Mouse (Mus musculus): ENCODE measurements around the gene Cldn10.
"Not testable (repeated sequence)": the region's sequence is repeated elsewhere in the genome, so short reads cannot be mapped to it uniquely, and the experiment has no call there.

The Cldn10 gene

DNA sequence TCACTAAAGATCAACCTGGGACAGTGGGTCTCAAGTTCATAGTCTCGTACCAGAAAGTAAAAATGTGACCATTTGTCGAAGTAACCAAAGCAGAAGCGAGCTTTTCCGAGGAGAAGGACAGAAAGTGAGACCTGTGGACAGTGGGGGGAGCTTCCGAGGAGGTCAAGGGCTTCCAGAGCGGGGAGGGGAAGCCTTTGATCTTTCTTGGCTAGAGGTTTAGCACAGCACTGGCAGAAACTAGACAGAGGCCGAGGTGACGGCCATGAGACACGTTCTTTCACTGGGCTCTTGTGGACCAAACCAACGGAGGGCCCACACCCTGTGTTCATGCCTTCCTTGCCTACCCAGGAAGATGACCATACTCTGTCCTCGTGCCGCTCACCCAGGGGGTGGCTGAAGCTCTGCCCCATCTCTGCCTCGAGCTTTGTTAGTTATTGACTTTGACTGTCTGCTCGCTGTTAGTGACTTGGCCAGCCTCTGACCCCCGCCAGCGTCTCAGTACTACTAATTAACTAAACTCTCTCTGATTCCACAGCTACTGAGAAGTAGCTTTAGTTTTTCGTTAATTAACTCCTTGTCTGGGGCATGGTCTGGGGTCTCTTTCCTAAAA lies 4.3 kb upstream of the Cldn10 start:
- DNase-seq: no peak

DNA sequence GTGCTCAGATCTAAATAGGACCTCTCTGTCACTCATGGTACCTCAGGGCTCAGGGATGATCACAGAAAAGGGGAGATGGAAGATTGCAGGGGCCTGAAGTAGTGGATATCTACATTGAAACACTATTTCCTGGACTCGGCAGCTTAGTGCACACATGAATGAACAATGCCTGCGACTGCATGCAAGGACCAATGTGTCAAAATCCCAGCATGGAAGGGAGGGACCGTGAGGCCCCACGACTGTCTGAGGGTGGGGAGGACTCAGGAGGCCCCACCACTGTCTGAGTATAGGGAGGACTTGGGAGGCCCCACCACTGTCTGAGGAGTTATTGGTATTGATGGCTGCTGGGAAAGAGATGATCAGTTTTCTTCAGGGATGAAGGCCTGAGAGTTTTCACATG lies 2.5 kb downstream of the Cldn10 start:
- DNase-seq: no peak

DNA sequence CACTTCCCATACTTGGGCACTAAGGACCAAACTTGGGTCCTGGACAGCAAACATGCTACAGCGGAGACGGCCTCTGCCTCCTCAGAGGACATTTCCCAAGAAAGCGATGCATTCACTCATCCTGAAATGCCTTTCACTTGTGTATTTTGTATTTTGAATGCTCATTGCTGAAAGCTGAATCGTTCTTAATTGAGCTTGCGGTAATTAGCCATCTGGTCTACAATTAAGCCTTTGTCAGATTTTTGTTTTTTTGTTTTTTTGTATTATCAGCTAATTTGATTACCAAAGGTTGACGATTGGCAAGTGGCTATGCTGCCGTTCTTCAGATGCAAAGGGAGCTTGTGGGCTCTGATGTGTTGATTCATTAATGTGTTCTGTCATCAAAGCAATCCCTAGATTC lies 5.2 kb downstream of the Cldn10 start:
- DNase-seq: no peak

DNA sequence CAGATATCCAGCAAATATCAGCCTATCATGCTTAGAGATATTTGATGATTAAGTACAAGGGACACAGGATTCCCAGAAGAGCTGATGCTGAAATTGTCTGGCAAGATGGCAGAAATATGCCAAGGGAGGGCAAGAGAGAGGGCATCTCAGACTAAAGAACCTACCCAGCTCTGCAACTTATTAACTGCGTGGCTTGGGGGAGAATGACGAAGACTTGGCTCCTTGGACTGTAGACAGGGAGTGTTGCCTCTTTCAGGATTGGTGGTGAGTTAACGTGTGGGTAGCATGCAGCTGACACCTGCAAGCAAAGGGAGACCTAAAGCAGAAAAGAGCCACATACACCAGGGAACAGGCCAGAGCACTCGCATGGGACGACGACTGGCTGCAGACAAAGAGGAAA lies 5.7 kb downstream of the Cldn10 start:
- DNase-seq: no peak

DNA sequence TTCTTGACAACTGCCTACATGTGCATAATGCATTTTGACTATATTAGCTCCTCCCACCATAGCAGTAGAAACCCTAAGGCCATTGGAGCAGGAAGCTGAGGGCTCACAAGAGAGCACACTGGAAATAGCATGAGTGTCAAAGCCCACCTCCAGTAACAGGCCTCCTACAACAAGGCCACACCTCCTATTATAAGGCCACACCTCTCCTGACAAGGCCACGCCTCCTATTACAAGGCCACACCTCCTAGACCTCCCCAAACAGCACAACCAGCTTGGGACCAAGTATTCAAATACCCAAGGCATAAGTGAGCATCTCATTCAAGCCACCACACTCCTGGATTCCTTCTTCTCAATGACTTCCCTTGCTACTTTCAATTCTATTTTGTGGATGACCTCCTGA lies 6.5 kb downstream of the Cldn10 start:
- DNase-seq: no peak

DNA sequence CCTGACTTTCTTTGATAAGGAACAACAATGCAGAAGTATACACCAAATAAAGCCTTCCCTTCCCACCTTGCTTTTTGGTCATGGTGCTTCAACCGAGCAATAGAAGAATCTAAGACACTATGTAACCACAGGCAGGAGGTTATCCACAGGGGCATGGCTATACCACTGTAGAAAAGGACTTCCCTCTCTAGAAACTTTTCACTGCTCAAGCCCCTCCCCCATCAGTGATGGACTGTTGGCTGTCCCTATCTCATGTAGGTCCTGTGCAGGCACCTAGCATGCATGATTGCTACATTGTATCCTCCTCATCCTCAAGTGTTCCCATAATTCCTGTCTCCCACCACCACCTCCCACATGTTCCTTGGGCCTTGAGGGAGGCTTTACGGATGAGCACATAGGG lies 7.2 kb downstream of the Cldn10 start:
- DNase-seq: no peak

DNA sequence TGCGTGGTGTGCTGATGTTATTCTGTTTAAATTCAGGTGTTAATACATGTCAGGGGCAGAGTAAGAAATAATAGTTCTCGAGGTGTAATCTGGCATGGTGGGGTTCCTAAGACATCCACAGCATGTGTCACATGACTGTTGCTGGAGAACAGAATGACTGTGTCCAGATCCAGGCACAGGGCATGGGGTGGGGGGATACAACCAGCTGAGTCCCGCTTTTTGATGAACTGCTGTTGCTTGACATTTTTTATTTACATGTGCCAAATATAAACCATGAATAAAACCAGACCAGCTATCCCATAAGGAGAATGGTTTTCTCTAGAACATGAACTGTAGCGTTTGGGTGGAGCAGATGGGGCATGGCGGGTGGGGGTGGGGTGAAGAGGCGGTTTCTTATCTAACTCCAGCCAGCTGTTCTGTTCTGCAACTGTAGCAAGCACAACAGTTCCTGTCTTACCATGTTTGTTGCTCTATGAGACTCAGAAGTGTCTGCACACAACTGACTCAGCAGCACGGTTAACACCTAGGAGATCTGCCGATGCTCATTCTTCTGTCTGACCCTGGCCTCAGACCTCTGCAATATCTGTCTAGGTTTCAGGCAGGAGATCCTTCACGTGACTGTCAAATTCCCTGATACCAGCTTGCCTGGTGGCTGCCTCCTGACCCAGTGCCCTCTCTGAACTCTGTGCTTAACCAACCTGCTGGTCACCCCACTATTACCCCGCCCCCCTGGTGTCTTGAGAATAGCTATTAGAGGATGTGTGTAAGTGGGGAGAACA lies 8.4 kb downstream of the Cldn10 start:
- DNase-seq: no peak

DNA sequence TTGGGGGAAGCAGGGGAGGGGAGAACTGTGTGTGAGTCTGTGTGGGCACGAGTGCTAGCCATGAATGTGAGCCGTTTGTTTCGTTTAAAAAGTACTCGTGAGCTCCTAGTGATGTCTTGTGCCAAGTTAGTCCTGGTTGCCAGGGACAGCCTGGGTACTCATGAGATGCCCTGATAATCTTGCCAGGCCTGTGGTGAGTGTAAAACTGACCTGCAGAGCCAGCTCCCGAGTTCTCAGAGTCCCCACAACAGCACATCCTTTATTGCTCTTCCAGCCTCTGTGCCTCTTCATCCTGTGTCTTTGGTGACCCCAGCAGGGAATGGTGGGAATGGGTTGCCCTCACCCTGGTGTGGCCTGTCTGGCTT lies 9.0 kb downstream of the Cldn10 start:
- DNase-seq: no peak

DNA sequence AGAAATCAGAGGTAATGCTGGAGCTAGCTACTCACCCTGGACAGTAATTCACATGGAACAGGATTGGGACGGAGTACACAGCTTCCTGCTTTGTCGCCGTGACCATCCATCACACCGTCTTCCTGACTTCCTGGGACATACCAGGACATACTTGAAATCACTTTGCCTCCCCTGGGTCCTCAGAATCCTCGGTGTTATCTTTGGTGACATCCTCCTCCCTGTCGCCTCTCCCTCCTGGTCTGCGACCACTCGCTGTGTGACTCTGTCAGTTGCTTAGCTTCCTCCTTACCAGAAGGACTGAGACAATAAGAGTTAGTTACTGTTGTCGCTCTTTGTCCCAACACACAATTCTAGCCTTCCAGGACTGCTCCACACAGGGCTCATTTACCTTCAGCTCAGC lies 9.6 kb downstream of the Cldn10 start:
- no peak for DNase-seq

DNA sequence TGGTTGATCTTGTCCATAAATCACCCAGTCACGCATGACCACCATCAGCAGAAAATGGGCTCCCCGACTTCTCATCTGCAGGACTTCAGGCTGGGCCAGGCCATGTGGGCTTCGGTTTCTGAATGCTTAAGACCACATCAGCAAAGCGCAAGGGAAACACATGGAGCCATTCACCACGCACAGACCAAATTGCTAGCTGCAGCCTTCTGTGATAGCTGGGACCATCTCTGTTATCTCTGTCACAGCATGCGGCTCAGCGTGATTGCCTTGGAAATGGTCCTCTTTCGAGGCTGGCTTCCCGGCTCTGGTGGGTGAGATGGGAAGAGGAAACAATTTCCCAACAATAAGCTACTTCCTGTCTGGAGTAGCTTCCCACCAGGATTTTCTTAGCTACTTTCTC lies 12.2 kb downstream of the Cldn10 start:
- no peak for DNase-seq

DNA sequence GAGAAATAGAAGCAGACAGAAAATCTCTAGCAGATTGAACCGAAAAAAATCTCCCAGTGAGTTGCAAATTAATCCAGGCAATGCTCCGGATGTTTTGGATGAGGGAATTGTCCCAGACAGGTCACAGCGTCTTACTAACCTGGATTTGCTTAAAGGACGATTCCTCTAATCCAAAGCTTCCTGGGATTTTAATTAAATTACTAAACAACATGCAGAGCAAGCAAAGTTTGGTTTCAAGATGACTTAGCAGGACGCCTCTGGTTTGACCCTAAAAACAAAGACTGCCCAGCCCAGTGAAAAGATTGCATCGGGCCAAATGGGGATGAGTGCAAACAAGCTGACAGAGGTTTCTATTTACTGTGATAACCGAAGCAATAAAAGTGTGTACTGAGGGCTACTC lies 16.2 kb downstream of the Cldn10 start:
- DNase-seq: no peak

DNA sequence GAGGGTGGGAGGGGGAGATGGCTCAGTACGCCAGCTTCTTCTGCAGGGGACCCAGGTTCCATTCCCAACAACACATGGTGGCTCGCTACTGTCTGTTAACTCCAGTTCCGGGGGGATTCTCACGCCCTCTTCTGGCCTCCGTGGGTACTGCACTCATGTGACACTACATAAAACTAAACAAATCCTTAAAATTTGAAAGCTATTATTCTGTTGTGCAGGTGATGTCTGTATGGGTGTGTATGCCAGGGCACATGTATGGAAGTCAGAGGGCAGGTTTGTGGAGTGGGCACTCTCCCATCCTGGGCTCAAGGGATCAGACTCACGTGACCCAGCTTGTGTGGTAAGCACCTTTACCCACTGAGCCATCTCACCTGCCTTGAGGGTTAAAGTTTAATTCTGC lies 16.6 kb downstream of the Cldn10 start:
- DNase-seq: no peak

DNA sequence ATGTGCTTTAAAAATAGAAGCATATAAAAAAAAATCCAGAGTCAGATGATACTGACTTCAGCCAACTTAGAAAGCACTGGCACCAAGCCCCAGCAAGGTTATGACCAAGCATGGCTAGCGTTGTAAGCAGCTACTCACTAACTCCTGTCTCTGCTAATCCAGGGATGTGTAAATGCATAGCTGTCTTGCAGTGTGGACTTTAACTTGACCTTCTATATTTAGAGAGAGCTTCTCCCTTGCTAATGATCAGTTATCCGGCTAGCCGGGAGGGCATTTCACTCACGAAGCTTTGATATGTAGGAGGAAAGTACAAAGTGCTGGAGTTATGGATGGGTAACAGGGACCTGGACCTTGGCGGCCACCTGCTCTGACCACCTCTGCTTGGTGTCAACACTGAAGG lies 19.9 kb downstream of the Cldn10 start:
- DNase-seq: no peak

DNA sequence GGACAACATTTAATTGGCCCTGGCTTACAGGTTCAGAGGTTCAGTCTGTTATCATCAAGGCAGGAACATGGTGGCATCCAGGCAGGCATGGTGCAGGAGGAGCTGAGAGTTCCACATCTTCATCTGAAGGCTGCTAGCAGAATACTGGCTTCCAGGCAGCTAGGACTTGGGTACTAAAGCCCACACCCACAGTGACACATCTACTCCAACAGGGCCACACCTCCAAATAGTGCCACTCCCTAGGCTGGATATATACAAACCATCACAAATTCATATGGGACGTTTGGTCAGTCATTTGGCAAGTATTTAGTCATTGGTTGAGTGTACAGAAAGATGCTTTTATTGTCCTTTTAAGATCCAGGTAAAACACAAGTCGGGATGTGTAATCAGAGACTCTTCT lies 20.5 kb downstream of the Cldn10 start:
- DNase-seq: not testable (repeated sequence)

DNA sequence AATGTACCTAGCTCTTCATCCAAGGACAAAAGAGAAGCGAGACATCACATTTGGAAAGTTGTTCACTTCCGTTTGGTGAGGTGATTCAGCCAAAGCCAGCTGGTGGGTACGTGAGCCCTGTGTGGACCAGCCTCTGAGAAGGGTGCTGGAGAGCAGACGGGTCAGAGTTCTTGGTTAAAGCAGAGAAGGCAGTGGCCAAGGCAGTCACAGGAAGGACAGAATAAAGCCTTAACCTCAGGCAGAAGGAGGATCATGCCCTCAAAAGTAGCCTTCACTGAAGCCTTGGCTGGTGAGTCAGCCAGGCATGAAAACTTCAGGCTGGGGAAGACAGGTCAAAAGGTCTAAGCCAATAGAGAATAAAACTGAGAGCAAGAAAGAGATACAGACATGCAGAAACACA lies 22.0 kb downstream of the Cldn10 start:
- DNase-seq: no peak

DNA sequence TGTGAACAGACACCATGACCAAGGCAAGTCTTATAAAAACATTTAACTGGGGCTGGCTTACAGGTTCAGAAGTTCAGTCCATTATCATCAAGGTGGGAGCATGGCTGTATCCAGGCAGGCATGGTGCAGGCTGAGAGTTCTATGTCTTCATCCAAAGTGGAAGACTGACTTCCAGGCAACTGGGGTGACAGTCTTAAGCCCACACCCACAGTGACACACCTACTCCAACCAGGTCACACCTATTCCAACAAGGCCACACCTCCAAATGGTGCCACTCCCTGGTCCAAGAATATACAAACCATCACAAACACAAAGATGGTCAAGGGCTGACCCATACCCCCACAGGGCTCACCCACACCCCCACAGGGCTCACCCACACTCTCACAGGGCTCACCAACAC lies 23.5 kb downstream of the Cldn10 start:
- not testable (repeated sequence) for DNase-seq

DNA sequence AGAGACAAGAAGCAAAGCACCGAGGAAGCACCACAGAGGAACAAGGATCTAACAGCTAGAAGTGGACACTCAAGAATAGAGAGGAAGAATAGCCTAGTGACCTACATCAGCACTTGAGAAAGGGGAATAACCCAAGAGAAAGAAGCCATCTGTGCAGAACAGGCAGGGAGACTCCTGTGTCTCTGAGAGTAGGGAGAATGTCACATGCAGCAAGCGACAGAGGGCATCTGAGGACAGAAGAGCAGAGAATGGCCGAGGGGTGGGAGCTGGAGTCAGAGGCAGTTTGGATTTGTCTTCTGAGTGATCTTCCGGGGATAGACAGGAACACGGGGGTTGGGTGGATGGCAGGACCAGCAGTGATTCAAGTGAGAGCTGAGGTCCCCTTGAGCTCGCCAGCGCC lies 25.4 kb downstream of the Cldn10 start:
- no peak for DNase-seq

DNA sequence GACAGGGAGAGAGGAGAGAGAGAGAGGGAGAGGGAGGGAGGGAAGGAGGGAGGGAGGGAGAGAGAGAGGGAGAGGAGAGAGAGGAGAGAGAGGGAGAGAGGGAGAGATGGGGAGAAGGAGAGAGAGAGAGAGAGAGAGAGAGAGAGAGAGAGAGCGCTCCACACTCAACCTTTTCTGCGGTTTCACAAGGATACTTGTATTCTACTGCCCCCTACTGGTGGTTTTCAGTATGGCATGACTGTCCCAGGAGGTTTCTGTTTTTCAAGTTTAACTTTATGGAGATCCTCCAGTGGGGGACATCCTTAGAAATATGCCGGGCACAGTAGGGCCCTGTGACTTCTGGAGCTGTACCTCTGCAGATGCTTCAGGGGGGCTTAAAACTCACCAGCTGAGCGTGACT lies 28.8 kb downstream of the Cldn10 start:
- DNase-seq: peak; percentile 80

DNA sequence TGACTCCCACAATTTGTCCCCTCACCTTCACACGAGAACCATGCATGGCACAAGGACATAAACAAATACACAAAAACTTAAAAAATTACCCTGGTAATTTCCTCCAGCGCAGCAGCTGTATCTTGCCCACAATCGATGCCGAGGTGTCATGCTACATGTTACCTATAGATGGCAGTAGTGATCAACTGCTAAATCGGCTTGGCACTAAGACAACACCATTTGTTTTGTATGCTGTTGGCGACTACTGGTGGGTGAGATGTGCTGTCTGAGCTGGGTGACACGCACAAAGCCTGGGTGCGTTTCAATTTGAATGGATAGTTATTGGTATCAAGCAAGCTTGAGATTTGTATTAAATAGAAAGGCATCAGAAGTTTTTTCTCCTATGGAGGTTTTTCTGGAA lies 32.4 kb downstream of the Cldn10 start:
- DNase-seq: peak; percentile 66

DNA sequence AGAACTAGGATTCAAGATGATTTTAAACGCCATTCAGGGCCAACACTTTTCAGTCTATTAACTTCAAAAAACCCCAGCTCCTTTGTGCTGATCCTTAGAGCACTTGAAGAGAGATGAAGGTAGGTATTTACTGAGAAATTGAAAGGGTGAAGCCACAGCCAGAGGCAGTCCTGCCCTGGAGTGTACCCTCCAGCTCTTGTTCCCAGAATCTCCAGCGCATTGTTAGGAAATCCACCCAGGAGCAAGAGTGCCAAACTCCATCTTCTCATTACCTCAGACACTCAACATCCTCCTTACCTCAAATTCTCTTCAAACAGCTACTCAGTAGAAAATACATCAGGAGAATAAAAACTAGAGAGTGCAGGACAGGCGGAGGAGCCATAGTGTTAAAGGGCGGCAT lies 35.1 kb downstream of the Cldn10 start:
- DNase-seq: no peak

DNA sequence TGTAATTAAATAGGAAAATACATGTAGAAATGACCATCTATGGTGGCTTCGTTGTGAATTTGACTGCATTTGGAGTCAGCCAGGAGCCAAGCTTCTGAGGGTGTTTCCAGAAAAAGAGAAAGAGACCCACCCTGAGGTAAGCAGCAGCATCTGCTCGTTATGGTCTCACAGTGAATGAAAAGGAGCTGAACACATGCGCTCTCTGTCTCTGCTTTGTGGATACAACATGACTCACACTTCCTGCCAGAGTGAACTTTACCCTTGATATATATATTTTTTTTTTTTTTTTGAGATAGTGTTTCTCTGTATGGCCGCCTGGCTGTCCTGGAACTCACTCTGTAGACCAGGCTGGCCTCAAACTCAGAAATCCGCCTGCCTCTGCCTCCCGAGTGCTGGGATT lies 35.6 kb downstream of the Cldn10 start:
- DNase-seq: no peak

DNA sequence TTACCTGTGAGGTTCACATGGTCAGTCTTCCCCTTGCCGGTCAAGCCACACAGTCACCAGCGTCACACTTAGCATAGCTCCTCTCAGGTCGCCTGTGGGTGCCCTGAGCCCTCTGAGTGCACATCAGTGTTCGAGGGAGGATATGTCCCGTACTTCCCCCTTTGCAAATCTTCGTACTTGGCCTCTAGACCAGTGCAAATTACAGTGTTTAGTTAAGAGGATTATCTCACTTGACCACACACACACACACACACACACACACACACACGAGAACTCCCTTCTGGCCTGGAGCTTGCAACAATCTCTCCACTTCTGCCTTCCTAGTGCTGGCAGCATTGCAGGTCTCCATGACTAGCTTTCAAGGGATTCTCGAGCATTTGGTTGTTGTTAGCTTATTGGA lies 38.6 kb downstream of the Cldn10 start:
- no peak for DNase-seq

DNA sequence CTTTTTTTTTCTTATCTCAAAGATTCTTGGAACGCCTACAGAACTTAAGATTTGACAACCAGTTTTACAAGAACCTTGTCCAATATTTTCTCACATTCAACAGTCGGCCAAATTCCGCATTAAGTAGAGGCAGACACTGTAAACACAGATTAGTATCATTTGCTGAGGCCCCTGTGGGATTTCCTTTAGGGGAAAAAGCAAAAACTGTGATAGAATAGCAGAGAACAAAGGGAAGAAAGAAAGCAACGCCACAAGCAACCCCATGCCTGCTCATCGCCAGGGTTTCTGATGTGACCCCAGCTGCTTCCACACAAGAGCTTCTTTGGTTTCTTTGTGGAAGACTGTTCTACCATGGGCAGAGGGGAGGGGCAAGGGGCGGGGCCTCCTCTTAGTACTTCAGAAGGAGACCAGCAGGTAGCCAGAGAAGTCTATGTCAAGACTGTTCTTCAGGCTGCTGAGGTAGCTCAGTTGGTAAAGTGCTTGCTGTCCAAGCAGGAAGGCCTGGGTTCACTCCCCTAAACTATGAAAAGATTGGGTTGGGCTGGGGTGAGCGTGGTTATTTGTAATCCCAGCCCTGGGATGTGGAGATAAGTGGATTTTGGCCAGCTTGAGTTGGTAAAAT lies 39.7 kb downstream of the Cldn10 start:
- DNase-seq: peak; percentile 50

DNA sequence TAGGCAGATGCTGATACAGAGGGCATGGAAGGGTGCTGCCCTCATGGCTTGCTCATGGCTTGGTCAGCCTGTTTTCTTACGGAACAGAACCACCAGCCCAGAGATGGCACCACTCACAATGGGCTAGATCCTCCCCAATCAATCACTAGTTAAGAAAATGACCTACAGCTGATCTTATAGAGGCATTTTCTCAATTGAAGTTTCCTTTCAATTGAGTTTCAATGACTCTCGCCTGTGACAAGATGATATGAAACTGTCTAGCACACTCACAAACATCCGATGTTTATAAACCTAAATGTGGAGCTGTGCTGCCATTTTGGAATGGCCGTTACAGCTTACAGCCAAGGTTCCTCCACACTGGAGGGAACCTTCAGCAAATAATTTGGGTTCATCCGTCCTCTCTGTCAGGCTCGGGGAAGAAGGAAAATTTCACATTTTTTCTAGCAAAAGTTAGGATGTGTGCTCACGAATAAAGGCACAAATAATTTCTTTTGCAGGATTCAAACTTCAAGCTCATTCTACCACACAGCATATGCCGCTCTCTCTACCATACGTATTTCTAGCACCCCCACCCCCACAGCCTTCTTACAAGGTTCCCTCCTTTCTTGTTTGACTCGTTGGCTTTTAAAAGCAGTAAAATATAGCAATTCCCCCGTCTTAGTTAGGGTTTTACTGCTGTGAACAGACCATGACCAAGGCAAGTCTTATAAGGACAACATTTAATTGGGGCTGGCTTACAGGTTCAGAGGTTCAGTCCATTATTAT lies 41.8 kb downstream of the Cldn10 start:
- no peak for DNase-seq
